Mouse (Mus musculus) forebrain, embryonic 12.5 days (tissue): ENCODE measurements around the gene Fbxo33. TPM values are rescaled to one million over a fixed set of nuclear protein-coding genes. Genes with fewer than 3 reads are reported as not detected.
A peak's percentile ranks its signal among the peaks of the same experiment; 100 is the strongest.
"Not testable (repeated sequence)": the region's sequence is repeated elsewhere in the genome, so short reads cannot be mapped to it uniquely, and the experiment has no call there.

Source experiments
- ATAC-seq: fragments of 200-750 bp; cut with Nextera tagmentation; 2 replicates; pipeline ENCODE4 v1.8.0; 2017; ENCODE audit warnings: moderate TSS enrichment; ENCODE audit not compliant: low FRiP score
- H3K27ac ChIP-seq: fragments of 300-500 bp; sonication (generic); 2 replicates; pipeline ENCODE4 v1.5.1; 2016; ENCODE audit warnings: mild to moderate bottlenecking
- H3K27me3 ChIP-seq: fragments of 300-500 bp; sonication (generic); 2 replicates; pipeline ENCODE4 v1.6.1; 2016; ENCODE audit warnings: mild to moderate bottlenecking
- H3K36me3 ChIP-seq: fragments of 300-500 bp; sonication (generic); replicated peaks from 2 replicates; pipeline ENCODE4 v1.6.1; 2016; ENCODE audit warnings: mild to moderate bottlenecking
- H3K4me1 ChIP-seq: fragments of 300-500 bp; sonication (generic); 2 replicates; pipeline ENCODE4 v1.6.1; 2016
- H3K4me2 ChIP-seq: fragments of 300-500 bp; sonication (generic); 2 replicates; pipeline ENCODE4 v1.6.1; 2016; ENCODE audit warnings: mild to moderate bottlenecking, moderate library complexity
- H3K4me3 ChIP-seq: fragments of 300-500 bp; sonication (generic); replicated peaks from 2 replicates; pipeline ENCODE4 v1.5.1; 2016; ENCODE audit warnings: mild to moderate bottlenecking
- H3K9ac ChIP-seq: fragments of 300-500 bp; sonication (generic); 2 replicates; pipeline ENCODE4 v1.6.1; 2016; ENCODE audit warnings: mild to moderate bottlenecking
- H3K9me3 ChIP-seq: fragments of 300-500 bp; sonication (generic); 2 replicates; pipeline ENCODE4 v1.6.1; 2016
- WGBS: fragments of 180-500 bp; shearing (Covaris S2); methylation state at CpG from one replicate; pipeline ENCODE4 v1.1.7; 2016; 5-methylcytosine and 5-hydroxymethylcytosine counted together
- polyA plus RNA-seq: library from polyadenylated mRNA; unstranded; fragments of >200 nt; fragmentation: Nextera tagmentation; extraction: Ambion mirVana; gene quantifications from 2 replicates; pipeline ENCODE4 v1.2.1, GENCODE M21; 2016

Gene Fbxo33
- 9.1 and 10.0 TPM in 2 replicates for polyA plus RNA-seq

- H3K4me1 ChIP-seq = peaks cover 26% of the 10 kb centered on the region
- peak; percentile 97 for ATAC-seq
- peak within 1 kb of the TSS; percentile 95 for H3K4me3 ChIP-seq
- H3K9ac ChIP-seq = peak within 1 kb of the TSS; percentile 93
- no peaks in the 10 kb centered on the region for H3K27me3 ChIP-seq
- H3K9me3 ChIP-seq = no peaks in the 10 kb centered on the region
- WGBS = under 1% methylated on average over 109 of the region's 109 CpGs
- H3K36me3 ChIP-seq = no peaks in the 10 kb centered on the region
- peak within 1 kb of the TSS; percentile 85 for H3K4me2 ChIP-seq
- peak within 1 kb of the TSS; percentile 94 for H3K27ac ChIP-seq
Observed at GRCm38 (mm10) chr12:59219325-59220225, at the start of gene Fbxo33. Gene Fbxo33 (minus strand): TSS chr12:59219725.

- Histone ChIP-seq H3K27ac (no peak overlapping the region), H3K4me1 (peaks cover 1% of the 10 kb centered on the region; the same call in 1 of the 2 replicates), H3K4me2 (peak overlapping the region; percentile 37), H3K27me3 (no peaks in the 10 kb centered on the region), H3K36me3 (no peaks in the 10 kb centered on the region), H3K9ac (no peak overlapping the region), H3K9me3 (no peaks in the 10 kb centered on the region), H3K4me3 (no peak overlapping the region)
- ATAC-seq = no peak; the same call in 1 of the 2 replicates
- 69% methylated on average over 4 of the region's 4 CpGs for WGBS
Observed at GRCm38 (mm10) chr12:59265942-59266231, 46.4 kb upstream of the Fbxo33 start.

DNA sequence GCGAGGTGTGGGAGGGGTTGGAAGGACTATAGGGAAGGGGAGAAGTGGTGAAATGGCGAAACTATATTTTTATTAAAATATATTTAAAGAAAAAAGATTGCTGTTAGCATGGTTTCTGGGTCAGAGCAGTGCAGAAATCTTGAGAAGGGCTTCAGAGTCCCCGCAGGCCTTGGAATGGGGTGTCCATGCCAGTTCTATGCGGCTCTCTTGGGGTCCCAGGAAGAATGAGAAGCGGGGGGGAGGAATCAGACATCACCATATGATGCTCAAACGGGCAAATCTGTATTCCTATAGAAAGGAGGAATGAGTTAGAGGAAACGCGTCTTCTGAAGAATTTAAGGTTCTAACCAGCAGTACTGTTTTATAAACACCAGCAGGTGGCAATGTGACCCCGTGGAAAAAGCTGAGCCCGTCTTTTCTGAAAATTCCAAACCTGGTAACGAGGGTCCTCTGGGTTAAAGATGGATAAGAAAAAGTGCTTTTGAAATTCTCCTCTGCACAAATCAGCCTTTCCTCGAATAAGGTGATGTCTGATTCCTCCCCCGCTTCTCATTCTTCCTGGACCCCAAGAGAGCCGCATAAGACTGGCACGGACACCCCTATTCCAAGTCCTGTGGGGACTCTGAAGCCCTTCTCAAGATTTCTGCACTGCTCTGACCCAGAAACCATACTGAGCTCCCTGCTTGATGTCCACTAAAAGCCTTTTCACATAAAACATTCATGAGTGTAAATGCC is 45.8 kb upstream of the Fbxo33 start:
- H3K27ac ChIP-seq = no peak overlapping the region
- H3K4me2 ChIP-seq = peak overlapping the region; percentile 37
- no peaks in the 10 kb centered on the region for H3K9me3 ChIP-seq
- no peak overlapping the region for H3K4me3 ChIP-seq
- 33% methylated on average over 15 of the region's 15 CpGs for WGBS
- H3K27me3 ChIP-seq = no peaks in the 10 kb centered on the region
- H3K9ac ChIP-seq = no peak overlapping the region
- ATAC-seq = peak; percentile 51
- peaks cover 6% of the 10 kb centered on the region; the same call in 1 of the 2 replicates for H3K4me1 ChIP-seq
- no peaks in the 10 kb centered on the region for H3K36me3 ChIP-seq

- Histone ChIP-seq H3K4me3 (no peak overlapping the region), H3K27me3 (no peaks in the 10 kb centered on the region), H3K4me2 (no peak overlapping the region), H3K9ac (no peak overlapping the region), H3K27ac (no peak overlapping the region), H3K36me3 (no peaks in the 10 kb centered on the region), H3K4me1 (peaks cover 9% of the 10 kb centered on the region; the same call in 1 of the 2 replicates), H3K9me3 (no peaks in the 10 kb centered on the region)
- ATAC-seq = no peak
- WGBS = 91% methylated on average over 3 of the region's 3 CpGs
Observed at GRCm38 (mm10) chr12:59262841-59263240, 43.3 kb upstream of the Fbxo33 start.

DNA sequence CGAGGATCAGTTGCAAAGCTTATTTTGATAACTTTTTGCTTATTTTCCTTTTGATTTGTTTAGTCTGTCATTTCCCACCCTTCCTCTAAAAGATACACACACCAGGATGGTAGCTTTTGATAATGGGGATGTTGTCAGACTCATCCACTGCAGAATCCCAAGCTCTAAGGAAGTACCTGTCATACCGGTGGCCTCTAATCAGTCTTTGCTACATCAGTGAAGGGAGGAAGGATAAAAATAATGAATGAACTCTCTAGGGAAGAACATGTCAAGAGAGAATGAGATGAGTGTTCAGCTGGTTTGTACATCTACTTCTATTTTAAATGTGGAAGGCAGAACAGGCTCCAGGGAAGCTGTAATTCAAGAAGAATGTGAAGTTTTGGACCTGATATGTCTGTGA is 41.3 kb upstream of the Fbxo33 start:
- WGBS = 67% methylated on average over 2 of the region's 2 CpGs
- H3K36me3 ChIP-seq = no peaks in the 10 kb centered on the region
- no peak for ATAC-seq
- no peak overlapping the region for H3K27ac ChIP-seq
- no peak overlapping the region for H3K4me2 ChIP-seq
- H3K9me3 ChIP-seq = no peaks in the 10 kb centered on the region
- no peaks in the 10 kb centered on the region for H3K27me3 ChIP-seq
- H3K4me1 ChIP-seq = peaks cover 9% of the 10 kb centered on the region; the same call in 1 of the 2 replicates
- no peak overlapping the region for H3K4me3 ChIP-seq
- H3K9ac ChIP-seq = no peak overlapping the region

DNA sequence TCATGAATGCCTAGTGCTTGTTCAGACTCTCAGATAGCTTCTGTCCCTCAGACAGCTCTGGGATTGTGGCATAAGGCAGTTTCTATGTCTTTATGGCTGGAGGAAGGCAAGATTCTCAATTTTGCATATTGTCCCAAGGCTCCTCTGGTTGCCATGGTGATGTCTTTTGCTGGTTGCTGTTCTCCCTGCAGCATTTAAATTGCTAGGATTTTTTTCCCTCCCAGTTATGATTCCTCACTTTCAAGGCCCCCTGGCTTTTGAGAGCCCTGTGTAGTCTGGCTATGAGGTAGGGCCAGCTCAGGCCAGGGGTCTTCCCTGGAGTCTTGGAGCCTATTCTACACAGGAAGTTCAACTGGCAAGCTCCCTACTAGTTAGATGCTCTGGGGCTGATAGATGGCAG is 40.8 kb upstream of the Fbxo33 start:
- Histone ChIP-seq H3K4me2 (no peak overlapping the region), H3K9me3 (no peaks in the 10 kb centered on the region), H3K27me3 (no peaks in the 10 kb centered on the region), H3K4me3 (no peak overlapping the region), H3K4me1 (peaks cover 9% of the 10 kb centered on the region; the same call in 1 of the 2 replicates), H3K27ac (no peak overlapping the region), H3K9ac (no peak overlapping the region), H3K36me3 (no peaks in the 10 kb centered on the region)
- 0 out of 2 replicates have a peak, but pooled peaks have one; percentile 23 for ATAC-seq

DNA sequence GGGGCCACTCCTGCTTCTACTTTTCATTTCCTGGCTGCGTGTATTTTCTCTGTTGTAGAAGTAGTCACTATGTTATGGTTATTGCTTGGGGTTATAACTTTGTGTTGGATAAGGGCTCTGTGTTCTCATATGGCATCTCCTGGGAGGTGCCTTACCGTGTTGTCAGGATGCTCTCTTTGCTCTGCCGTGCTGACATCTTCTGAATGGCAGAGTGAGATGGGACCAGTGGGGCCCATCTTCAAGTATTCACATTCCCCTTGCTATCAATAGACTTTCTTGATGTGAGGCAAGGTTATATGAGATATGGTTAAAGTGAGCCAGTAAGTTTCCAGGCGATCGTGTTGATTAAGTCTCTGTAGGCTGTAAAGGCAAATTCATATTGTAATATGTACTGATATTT is 39.5 kb upstream of the Fbxo33 start:
- Histone ChIP-seq H3K36me3 (no peaks in the 10 kb centered on the region), H3K4me3 (no peak overlapping the region), H3K9ac (no peak overlapping the region), H3K4me2 (no peak overlapping the region), H3K27ac (no peak overlapping the region), H3K4me1 (peaks cover 9% of the 10 kb centered on the region; the same call in 1 of the 2 replicates), H3K27me3 (no peaks in the 10 kb centered on the region), H3K9me3 (no peaks in the 10 kb centered on the region)
- ATAC-seq = no peak
- 95% methylated on average over 5 of the region's 5 CpGs for WGBS

DNA sequence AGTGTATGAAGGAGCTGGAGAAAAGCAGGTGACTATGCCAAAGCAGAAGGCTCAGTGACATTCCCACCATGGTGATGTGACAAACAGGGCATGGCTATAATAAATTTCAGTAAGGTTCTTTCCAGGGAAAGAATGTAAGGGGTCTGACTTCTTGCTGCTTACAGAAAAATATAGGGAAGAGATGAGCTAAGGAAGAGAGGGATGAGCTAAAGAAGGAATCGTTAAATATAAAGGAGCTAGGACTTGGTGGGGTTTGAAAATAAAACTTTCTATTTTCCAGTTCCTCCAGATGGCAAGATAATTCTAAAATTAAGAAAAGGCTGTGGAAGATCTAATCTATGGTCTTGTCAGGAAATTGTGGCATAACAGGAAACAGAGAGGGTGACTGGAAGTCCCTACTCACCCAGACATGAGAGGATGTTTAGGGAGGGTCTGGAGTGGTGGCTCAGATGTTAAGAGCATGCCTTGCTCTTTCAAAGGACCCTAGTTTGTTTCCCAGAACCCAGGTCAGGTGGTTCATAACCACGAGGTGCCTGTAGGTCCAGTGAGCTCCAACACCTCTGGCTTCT is 30.8 kb upstream of the Fbxo33 start:
- Histone ChIP-seq H3K4me3 (no peak overlapping the region), H3K36me3 (no peaks in the 10 kb centered on the region), H3K4me2 (no peak overlapping the region), H3K4me1 (no peaks in the 10 kb centered on the region), H3K9me3 (no peaks in the 10 kb centered on the region), H3K27ac (no peak overlapping the region), H3K27me3 (no peaks in the 10 kb centered on the region), H3K9ac (no peak overlapping the region)
- 82% methylated on average over 2 of the region's 2 CpGs for WGBS
- ATAC-seq = no peak

GRCm38 (mm10) chr12:59248969-59249368 is 29.4 kb upstream of the Fbxo33 start:
- Histone ChIP-seq H3K4me3 (no peak overlapping the region), H3K27me3 (no peaks in the 10 kb centered on the region), H3K4me1 (no peaks in the 10 kb centered on the region), H3K4me2 (no peak overlapping the region), H3K27ac (no peak overlapping the region), H3K9ac (no peak overlapping the region), H3K36me3 (no peaks in the 10 kb centered on the region), H3K9me3 (no peaks in the 10 kb centered on the region)
- no peak for ATAC-seq
- 67% methylated on average over 1 of the region's 1 CpGs for WGBS

GRCm38 (mm10) chr12:59241031-59241430 is 21.5 kb upstream of the Fbxo33 start:
- 91% methylated on average over 8 of the region's 8 CpGs for WGBS
- not testable (repeated sequence) for H3K4me1 ChIP-seq, H3K9ac ChIP-seq, H3K9me3 ChIP-seq, H3K4me3 ChIP-seq, H3K27me3 ChIP-seq, H3K27ac ChIP-seq, H3K4me2 ChIP-seq, H3K36me3 ChIP-seq, ATAC-seq

- H3K4me1 ChIP-seq = no peaks in the 10 kb centered on the region
- 84% methylated on average over 5 of the region's 5 CpGs for WGBS
- no peak for ATAC-seq
- H3K4me2 ChIP-seq = no peak overlapping the region
- H3K27me3 ChIP-seq = no peaks in the 10 kb centered on the region
- no peak overlapping the region for H3K4me3 ChIP-seq
- H3K36me3 ChIP-seq = no peaks in the 10 kb centered on the region
- no peak overlapping the region for H3K9ac ChIP-seq
- no peaks in the 10 kb centered on the region for H3K9me3 ChIP-seq
- H3K27ac ChIP-seq = no peak overlapping the region
Observed at GRCm38 (mm10) chr12:59238434-59238833, 18.9 kb upstream of the Fbxo33 start.

GRCm38 (mm10) chr12:59228401-59228800 is 8.9 kb upstream of the Fbxo33 start:
- Histone ChIP-seq H3K9me3 (no peaks in the 10 kb centered on the region), H3K4me1 (no peaks in the 10 kb centered on the region), H3K4me2 (no peak overlapping the region), H3K36me3 (no peaks in the 10 kb centered on the region), H3K9ac (no peak overlapping the region), H3K4me3 (no peak overlapping the region), H3K27me3 (no peaks in the 10 kb centered on the region), H3K27ac (no peak overlapping the region)
- no peak for ATAC-seq
- 87% methylated on average over 5 of the region's 5 CpGs for WGBS
